Mouse (Mus musculus): Measurements from ENCODE around the gene Gm33543. TPM values are rescaled to one million over a fixed set of nuclear protein-coding genes. Genes with fewer than 3 reads are reported as not detected.

The Gm33543 gene
- polyA plus RNA-seq (2012; rRNA removed) = 0.11 and 0.30 TPM in 2 replicates

DNA sequence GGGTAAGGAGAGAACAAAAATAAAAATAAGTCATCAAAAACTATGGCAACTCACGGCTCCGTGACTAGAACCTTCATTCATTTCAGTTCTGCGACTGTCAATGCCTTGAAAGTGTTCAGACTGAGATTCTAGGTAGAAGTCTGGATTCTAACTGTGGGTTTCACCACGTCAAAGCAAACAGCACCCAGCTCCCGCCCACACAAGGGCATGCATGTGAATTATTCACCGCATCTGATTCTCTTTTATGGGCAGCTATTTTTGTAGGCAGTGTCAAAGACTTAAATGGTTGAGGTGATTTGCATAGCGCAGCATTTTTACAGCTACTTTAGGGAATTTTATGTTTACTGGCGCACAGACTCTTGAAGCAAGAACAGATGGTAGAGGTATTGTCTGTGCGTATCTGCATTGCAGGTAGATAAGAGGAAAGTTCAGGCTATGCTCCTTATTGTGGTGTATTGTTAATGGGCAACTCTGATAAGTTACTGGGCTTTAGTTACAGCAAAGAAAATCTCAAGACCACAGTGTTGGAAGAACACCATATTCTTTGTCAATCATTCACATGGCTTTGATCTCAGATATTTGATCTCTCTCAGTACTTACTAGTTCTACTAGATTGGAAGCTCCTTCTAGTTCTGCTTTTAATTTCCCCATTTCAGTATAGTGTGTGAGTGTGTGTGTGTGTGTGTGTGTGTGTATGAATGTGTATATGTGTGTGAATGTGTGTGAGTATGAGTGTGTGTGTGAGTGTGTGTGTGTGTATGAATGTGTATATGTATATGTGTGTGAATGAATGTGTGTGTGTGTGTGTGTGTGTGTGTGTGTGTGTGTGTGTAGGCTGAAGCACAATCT lies at the start of gene Gm33543:
Gene Gm33543 (minus strand): TSS at position 142 of the 849 bp plus-strand sequence.
- Histone ChIP-seq H3K36me3 (ENCODE audit: control insufficient read depth, insufficient read depth, low read length) (no peaks in the 10 kb centered on the region), H3K27ac (ENCODE audit: control insufficient read depth, insufficient read depth, low read length) (no peak within 1 kb of the TSS), H3K4me3 (ENCODE audit: control insufficient read depth, insufficient read depth, low read length) (no peak within 1 kb of the TSS), H3K4me1 (replicated peaks; ENCODE audit: control insufficient read depth, insufficient read depth, low read length) (no peaks in the 10 kb centered on the region), H3K27me3 (ENCODE audit: control insufficient read depth, insufficient read depth, low read length) (no peaks in the 10 kb centered on the region)
- 55% methylated on average over 9 of the region's 9 CpGs for WGBS
- TF ChIP-seq CTCF (IDR thresholded peaks at IDR 0.05; ENCODE audit: borderline replicate concordance, control insufficient read depth, extremely low read depth, insufficient read depth, low read length, poor library complexity) = no peak
- no peak for TF ChIP-seq POLR2A (IDR thresholded peaks at IDR 0.05; ENCODE audit: control insufficient read depth, extremely low read depth, insufficient read depth, low read length, poor library complexity)
- peak; percentile 4 for DNase-seq

DNA sequence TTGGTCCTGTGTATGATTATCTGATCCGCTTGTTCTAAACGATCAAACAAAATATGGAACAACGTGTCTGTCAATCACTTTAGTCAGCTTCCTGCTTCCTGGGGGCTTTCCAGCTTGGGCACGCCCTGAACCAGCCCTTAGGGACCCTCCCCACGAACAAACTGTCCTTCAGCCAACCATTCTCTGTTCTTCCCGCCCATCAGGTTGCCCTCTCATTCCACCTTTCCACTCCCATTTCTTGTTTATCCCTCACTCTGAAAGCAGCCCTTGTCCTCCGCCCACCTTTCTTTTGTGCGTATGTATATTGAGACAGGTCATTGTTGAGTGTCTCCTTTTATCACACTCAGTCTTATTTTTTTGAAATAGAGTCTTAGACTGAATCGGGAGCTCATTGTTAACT lies 49.4 kb upstream of the Gm33543 start:
- Histone ChIP-seq H3K36me3 (ENCODE audit: control insufficient read depth, insufficient read depth, low read length) (no peaks in the 10 kb centered on the region), H3K27ac (ENCODE audit: control insufficient read depth, insufficient read depth, low read length) (no peak overlapping the region), H3K27me3 (ENCODE audit: control insufficient read depth, insufficient read depth, low read length) (no peaks in the 10 kb centered on the region; the same call in 1 of the 2 replicates), H3K4me1 (replicated peaks; ENCODE audit: control insufficient read depth, insufficient read depth, low read length) (0 out of 2 replicates have a peak, but pooled peaks cover 5% of the 10 kb centered on the region), H3K4me3 (ENCODE audit: control insufficient read depth, insufficient read depth, low read length) (no peak overlapping the region)
- TF ChIP-seq POLR2A (IDR thresholded peaks at IDR 0.05; ENCODE audit: control insufficient read depth, extremely low read depth, insufficient read depth, low read length, poor library complexity) = no peak
- no peak for DNase-seq
- WGBS = 87% methylated on average over 9 of the region's 9 CpGs

DNA sequence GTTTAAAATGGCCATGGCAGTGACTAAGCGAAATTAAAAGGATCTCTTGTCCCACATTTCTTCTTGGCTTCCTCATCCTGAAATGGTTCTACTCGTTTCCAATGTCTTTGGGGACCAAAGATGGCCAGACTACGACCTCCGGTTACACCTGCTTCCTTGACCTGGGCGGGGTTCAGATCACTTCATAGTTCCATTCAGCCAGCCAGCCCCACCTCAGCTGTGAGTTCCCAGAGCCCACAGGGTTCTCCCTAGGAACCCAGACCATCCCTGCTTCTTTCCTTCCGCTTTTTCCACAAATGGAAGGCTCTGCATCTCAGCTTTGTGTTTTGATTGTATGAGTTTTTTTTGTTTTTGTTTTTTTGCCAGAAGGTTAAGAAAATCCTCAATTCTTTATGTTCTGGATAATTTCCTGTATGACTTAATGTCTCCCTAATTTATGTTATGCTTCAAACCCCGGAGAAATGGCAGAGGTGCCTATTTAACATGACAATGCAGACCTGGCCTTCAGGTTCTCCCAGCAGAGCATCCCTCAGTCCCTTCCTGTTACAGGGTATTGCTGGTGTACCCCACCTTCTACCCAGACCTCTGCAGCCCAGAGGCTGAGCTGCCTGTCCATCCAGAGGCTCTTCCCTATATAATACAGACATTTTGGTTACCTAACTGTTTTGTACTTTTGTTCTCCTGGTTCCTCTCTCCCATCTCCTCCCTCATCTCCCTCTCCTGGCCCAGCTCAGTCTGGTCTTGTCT lies 48.7 kb upstream of the Gm33543 start:
- no peak for TF ChIP-seq POLR2A (IDR thresholded peaks at IDR 0.05; ENCODE audit: control insufficient read depth, extremely low read depth, insufficient read depth, low read length, poor library complexity)
- TF ChIP-seq CTCF (IDR thresholded peaks at IDR 0.05; ENCODE audit: borderline replicate concordance, control insufficient read depth, extremely low read depth, insufficient read depth, low read length, poor library complexity) = no peak
- no peaks in the 10 kb centered on the region; the same call in 1 of the 2 replicates for H3K27me3 ChIP-seq (ENCODE audit: control insufficient read depth, insufficient read depth, low read length)
- no peak for DNase-seq
- no peak overlapping the region for H3K4me3 ChIP-seq (ENCODE audit: control insufficient read depth, insufficient read depth, low read length)
- H3K36me3 ChIP-seq (ENCODE audit: control insufficient read depth, insufficient read depth, low read length) = no peaks in the 10 kb centered on the region
- H3K4me1 ChIP-seq (replicated peaks; ENCODE audit: control insufficient read depth, insufficient read depth, low read length) = 0 out of 2 replicates have a peak, but pooled peaks cover 5% of the 10 kb centered on the region
- WGBS = 85% methylated on average over 7 of the region's 7 CpGs
- H3K27ac ChIP-seq (ENCODE audit: control insufficient read depth, insufficient read depth, low read length) = no peak overlapping the region

DNA sequence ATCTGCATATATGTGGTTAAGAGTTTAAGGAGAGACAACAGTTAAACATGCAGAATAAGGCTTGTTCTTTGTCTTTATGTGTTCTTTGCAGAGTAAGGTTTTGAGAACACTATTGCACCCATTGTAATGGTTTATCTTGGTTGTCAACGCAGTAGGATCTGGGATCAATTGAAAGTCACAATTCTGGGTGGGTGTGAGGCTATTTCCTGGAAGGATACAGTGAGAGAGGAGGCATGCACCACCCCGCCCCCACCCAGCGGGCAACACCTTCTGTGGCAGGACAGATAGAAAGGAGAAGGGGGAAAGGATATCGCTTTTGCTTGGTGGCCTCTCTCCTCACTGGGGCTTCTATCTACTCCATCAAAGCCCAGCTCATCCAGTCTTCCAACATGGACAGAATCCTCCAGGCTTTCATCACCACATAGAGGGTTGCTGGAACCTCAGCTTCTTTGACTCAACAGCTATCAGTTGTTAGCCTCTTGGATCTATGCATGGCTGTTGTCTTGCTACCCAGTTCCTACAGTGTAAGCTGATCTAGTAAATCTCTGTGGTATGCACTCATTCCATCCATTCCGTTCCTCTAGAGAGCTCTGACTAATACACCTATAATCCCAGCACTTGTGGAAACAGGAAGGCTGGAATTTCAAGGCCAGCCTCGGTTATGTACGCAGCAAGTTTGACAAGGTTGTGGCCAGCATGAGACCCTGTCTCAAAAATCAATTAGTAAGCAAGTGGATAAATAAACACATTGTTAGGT lies 41.2 kb upstream of the Gm33543 start:
- TF ChIP-seq CTCF (IDR thresholded peaks at IDR 0.05; ENCODE audit: borderline replicate concordance, control insufficient read depth, extremely low read depth, insufficient read depth, low read length, poor library complexity) (no peak), POLR2A (IDR thresholded peaks at IDR 0.05; ENCODE audit: control insufficient read depth, extremely low read depth, insufficient read depth, low read length, poor library complexity) (no peak)
- peaks cover 3% of the 10 kb centered on the region for H3K4me1 ChIP-seq (replicated peaks; ENCODE audit: control insufficient read depth, insufficient read depth, low read length)
- WGBS = 93% methylated on average over 7 of the region's 7 CpGs
- no peaks in the 10 kb centered on the region for H3K36me3 ChIP-seq (ENCODE audit: control insufficient read depth, insufficient read depth, low read length)
- H3K27me3 ChIP-seq (ENCODE audit: control insufficient read depth, insufficient read depth, low read length) = no peaks in the 10 kb centered on the region
- no peak for DNase-seq
- no peak overlapping the region for H3K27ac ChIP-seq (ENCODE audit: control insufficient read depth, insufficient read depth, low read length)
- H3K4me3 ChIP-seq (ENCODE audit: control insufficient read depth, insufficient read depth, low read length) = no peak overlapping the region

DNA sequence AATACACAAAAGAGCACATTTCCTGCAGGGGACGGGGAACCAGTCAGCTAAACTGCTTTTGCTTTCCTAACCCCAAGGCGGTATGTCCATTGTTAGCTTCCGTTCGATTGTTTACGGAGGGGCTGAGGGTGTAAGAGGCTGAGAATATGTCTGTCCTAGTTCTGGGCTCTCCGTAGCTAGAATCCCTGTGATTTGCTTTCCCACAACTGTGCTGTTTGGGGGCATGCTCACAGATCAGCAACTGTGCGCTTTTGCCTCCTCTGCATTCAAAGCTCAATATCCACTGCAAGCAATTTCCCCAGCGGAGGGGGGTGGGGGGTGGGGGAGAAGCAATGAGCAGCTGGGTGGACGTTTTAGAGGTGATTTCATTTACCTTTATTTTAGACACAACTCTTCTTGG lies 39.3 kb upstream of the Gm33543 start:
- no peak overlapping the region for H3K27ac ChIP-seq (ENCODE audit: control insufficient read depth, insufficient read depth, low read length)
- peaks cover 3% of the 10 kb centered on the region for H3K4me1 ChIP-seq (replicated peaks; ENCODE audit: control insufficient read depth, insufficient read depth, low read length)
- H3K4me3 ChIP-seq (ENCODE audit: control insufficient read depth, insufficient read depth, low read length) = no peak overlapping the region
- TF ChIP-seq CTCF (IDR thresholded peaks at IDR 0.05; ENCODE audit: borderline replicate concordance, control insufficient read depth, extremely low read depth, insufficient read depth, low read length, poor library complexity) (no peak), POLR2A (IDR thresholded peaks at IDR 0.05; ENCODE audit: control insufficient read depth, extremely low read depth, insufficient read depth, low read length, poor library complexity) (no peak)
- DNase-seq = no peak
- no peaks in the 10 kb centered on the region for H3K27me3 ChIP-seq (ENCODE audit: control insufficient read depth, insufficient read depth, low read length)
- H3K36me3 ChIP-seq (ENCODE audit: control insufficient read depth, insufficient read depth, low read length) = no peaks in the 10 kb centered on the region
- 68% methylated on average over 9 of the region's 9 CpGs for WGBS
